Mouse (Mus musculus) forebrain, postnatal 0 days (tissue): ENCODE measurements around the gene Osbpl2. TPM values are rescaled to one million over a fixed set of nuclear protein-coding genes. Genes with fewer than 3 reads are reported as not detected.
"Not testable (repeated sequence)": the region's sequence is repeated elsewhere in the genome, so short reads cannot be mapped to it uniquely, and the experiment has no call there.

Experiments used
- ATAC-seq: fragments of 200-750 bp; cut with Nextera tagmentation; 2 replicates; pipeline ENCODE4 v1.8.0; 2017; ENCODE audit warnings: mild to moderate bottlenecking, moderate library complexity
- DNase-seq: peaks from one replicate; pipeline ENCODE4 v3.0.0-alpha.2; 2015
- H3K27ac ChIP-seq: fragments of 300-500 bp; sonication (generic); 2 replicates; pipeline ENCODE4 v1.5.1; 2014; ENCODE audit warnings: low read depth, mild to moderate bottlenecking, antibody characterized with exemption, low read length, moderate library complexity, mixed read lengths
- H3K27me3 ChIP-seq: fragments of 300-500 bp; sonication (generic); 2 replicates; pipeline ENCODE4 v1.6.1; 2014; ENCODE audit warnings: mild to moderate bottlenecking, low read length, mixed read lengths; ENCODE audit not compliant: insufficient read depth
- H3K36me3 ChIP-seq: fragments of 300-500 bp; sonication (generic); 2 replicates; pipeline ENCODE4 v1.6.1; 2014; ENCODE audit warnings: mild to moderate bottlenecking, moderate library complexity; ENCODE audit not compliant: insufficient read depth
- H3K4me1 ChIP-seq: fragments of 300-500 bp; sonication (generic); 2 replicates; pipeline ENCODE4 v1.6.1; 2014; ENCODE audit warnings: antibody characterized with exemption; ENCODE audit not compliant: insufficient read depth
- H3K4me2 ChIP-seq: fragments of 300-500 bp; sonication (generic); 2 replicates; pipeline ENCODE4 v1.6.1; 2014; ENCODE audit warnings: low read depth, mild to moderate bottlenecking, moderate library complexity
- H3K4me3 ChIP-seq: fragments of 300-500 bp; sonication (generic); 2 replicates; pipeline ENCODE4 v1.5.1; 2014; ENCODE audit warnings: low read depth, low read length, mixed read lengths
- H3K9ac ChIP-seq: fragments of 300-500 bp; sonication (generic); 2 replicates; pipeline ENCODE4 v1.6.1; 2014; ENCODE audit warnings: mild to moderate bottlenecking
- H3K9me3 ChIP-seq: fragments of 300-500 bp; sonication (generic); 2 replicates; pipeline ENCODE4 v1.6.1; 2016; ENCODE audit warnings: low read length
- CTCF ChIP-seq: sonication (generic); IDR thresholded peaks from 2 replicates; pipeline ENCODE4 v1.5.1; 2016; ENCODE audit warnings: antibody characterized with exemption, control low read depth, low read depth
- WGBS: fragments of 180-500 bp; shearing (Covaris S2); extraction: QIAGEN DNeasy Blood & Tissue Kit; methylation state at CpG from one replicate; pipeline ENCODE4 v1.1.7; 2014; 5-methylcytosine and 5-hydroxymethylcytosine counted together
- polyA plus RNA-seq: library from polyadenylated mRNA; unstranded; fragments of >200 nt; fragmentation: Nextera tagmentation; extraction: Ambion mirVana; gene quantifications from 2 replicates; pipeline ENCODE4 v1.2.1, GENCODE M21; 2015
- total RNA-seq: library from RNA; depleted of rRNA; stranded (reverse); fragments of >200 nt; gene quantifications from 2 replicates; pipeline ENCODE4 v1.2.3, GENCODE M21; 2014

Osbpl2 gene
- total and polyA plus RNA-seq, 2 experiments from 2014 or later: 64.2 to 69.8 TPM

GRCm38 (mm10) chr2:180171522-180172070, 52.5 kb downstream of the Osbpl2 start:
- peaks cover 34% of the 10 kb centered on the region for H3K36me3 ChIP-seq
- peak overlapping the region; percentile 92 for H3K4me2 ChIP-seq
- WGBS: 2% methylated on average over 76 of the region's 80 CpGs
- H3K4me3 ChIP-seq: peak overlapping the region; percentile 98
- H3K27me3 ChIP-seq: no peaks in the 10 kb centered on the region
- TF ChIP-seq CTCF: no peak
- ATAC-seq (peak; percentile 63), DNase-seq (no peak)
- peaks cover 25% of the 10 kb centered on the region for H3K4me1 ChIP-seq
- H3K9me3 ChIP-seq: no peaks in the 10 kb centered on the region
- peak overlapping the region; percentile 91 for H3K27ac ChIP-seq
- H3K9ac ChIP-seq: peak overlapping the region; percentile 90

GRCm38 (mm10) chr2:180172152-180172551, 53.0 kb downstream of the Osbpl2 start:
- peak overlapping the region; percentile 57; the same call in 1 of the 2 replicates for H3K27ac ChIP-seq
- DNase-seq (peak; percentile 8), ATAC-seq (no peak)
- no peak for TF ChIP-seq CTCF
- H3K9me3 ChIP-seq: no peaks in the 10 kb centered on the region
- peak overlapping the region; percentile 92 for H3K4me2 ChIP-seq
- 5% methylated on average over 7 of the region's 9 CpGs for WGBS
- peaks cover 40% of the 10 kb centered on the region for H3K36me3 ChIP-seq
- no peaks in the 10 kb centered on the region for H3K27me3 ChIP-seq
- H3K4me3 ChIP-seq: peak overlapping the region; percentile 98
- peaks cover 25% of the 10 kb centered on the region for H3K4me1 ChIP-seq
- peak overlapping the region; percentile 90 for H3K9ac ChIP-seq

GRCm38 (mm10) chr2:180173163-180173562, 54.1 kb downstream of the Osbpl2 start:
- H3K4me3 ChIP-seq: no peak overlapping the region
- peaks cover 25% of the 10 kb centered on the region for H3K4me1 ChIP-seq
- ATAC-seq: no peak
- 78% methylated on average over 4 of the region's 4 CpGs for WGBS
- peak; percentile 56 for TF ChIP-seq CTCF
- H3K27me3 ChIP-seq: no peaks in the 10 kb centered on the region
- DNase-seq: no peak
- no peak overlapping the region for H3K9ac ChIP-seq
- no peaks in the 10 kb centered on the region for H3K9me3 ChIP-seq
- H3K27ac ChIP-seq: no peak overlapping the region
- H3K36me3 ChIP-seq: peaks cover 50% of the 10 kb centered on the region
- peak overlapping the region; percentile 92; the same call in 1 of the 2 replicates for H3K4me2 ChIP-seq

GRCm38 (mm10) chr2:180173711-180174110, 54.6 kb downstream of the Osbpl2 start:
- H3K4me2 ChIP-seq, H3K9ac ChIP-seq, DNase-seq, H3K4me3 ChIP-seq, ATAC-seq, H3K9me3 ChIP-seq, H3K27me3 ChIP-seq, H3K27ac ChIP-seq: not testable (repeated sequence)
- peaks cover 52% of the 10 kb centered on the region for H3K36me3 ChIP-seq
- 91% methylated on average over 8 of the region's 8 CpGs for WGBS
- peaks cover 25% of the 10 kb centered on the region for H3K4me1 ChIP-seq

GRCm38 (mm10) chr2:180174121-180174520, 55.0 kb downstream of the Osbpl2 start:
- no peaks in the 10 kb centered on the region for H3K27me3 ChIP-seq
- DNase-seq (no peak), ATAC-seq (no peak)
- H3K36me3 ChIP-seq: peaks cover 52% of the 10 kb centered on the region
- WGBS: 98% methylated on average over 5 of the region's 5 CpGs
- TF ChIP-seq CTCF: no peak
- H3K9me3 ChIP-seq: no peaks in the 10 kb centered on the region
- H3K4me2 ChIP-seq: no peak overlapping the region
- H3K4me1 ChIP-seq: peaks cover 25% of the 10 kb centered on the region
- H3K4me3 ChIP-seq: no peak overlapping the region
- H3K9ac ChIP-seq: no peak overlapping the region
- H3K27ac ChIP-seq: no peak overlapping the region

GRCm38 (mm10) chr2:180175725-180176124, 56.6 kb downstream of the Osbpl2 start:
- no peak overlapping the region for H3K4me3 ChIP-seq
- H3K27ac ChIP-seq: no peak overlapping the region
- H3K27me3 ChIP-seq: no peaks in the 10 kb centered on the region
- DNase-seq (no peak), ATAC-seq (no peak)
- TF ChIP-seq CTCF: no peak
- peaks cover 52% of the 10 kb centered on the region for H3K36me3 ChIP-seq
- H3K4me2 ChIP-seq: no peak overlapping the region
- H3K4me1 ChIP-seq: peaks cover 17% of the 10 kb centered on the region
- H3K9me3 ChIP-seq: no peaks in the 10 kb centered on the region
- H3K9ac ChIP-seq: no peak overlapping the region
- WGBS: 93% methylated on average over 7 of the region's 7 CpGs

- ATAC-seq (no peak), DNase-seq (no peak)
- Histone ChIP-seq H3K9ac (no peak overlapping the region), H3K27me3 (no peaks in the 10 kb centered on the region), H3K9me3 (no peaks in the 10 kb centered on the region), H3K4me2 (no peak overlapping the region), H3K27ac (no peak overlapping the region), H3K4me1 (no peaks in the 10 kb centered on the region), H3K36me3 (peaks cover 19% of the 10 kb centered on the region), H3K4me3 (no peak overlapping the region)
- no peak for TF ChIP-seq CTCF
- 77% methylated on average over 9 of the region's 9 CpGs for WGBS
Measured at GRCm38 (mm10) chr2:180181542-180181941, 62.4 kb downstream of the Osbpl2 start.
